Mouse (Mus musculus) cortical plate, adult 2 months (tissue): ENCODE results near the gene Aire.

Source experiments
- CTCF ChIP-seq: fragments of 200-500 bp; IDR thresholded peaks from 2 replicates; pipeline ENCODE4 v1.5.1; 2011; ENCODE audit warnings: mild to moderate bottlenecking, control low read depth, low read length; ENCODE audit not compliant: insufficient read depth; ENCODE audit errors: extremely low read depth
- POLR2A ChIP-seq: fragments of 200-500 bp; IDR thresholded peaks from 2 replicates; pipeline ENCODE4 v1.6.1; 2011; ENCODE audit warnings: mild to moderate bottlenecking, low read length, control low read depth; ENCODE audit not compliant: insufficient read depth; ENCODE audit errors: extremely low read depth

DNA sequence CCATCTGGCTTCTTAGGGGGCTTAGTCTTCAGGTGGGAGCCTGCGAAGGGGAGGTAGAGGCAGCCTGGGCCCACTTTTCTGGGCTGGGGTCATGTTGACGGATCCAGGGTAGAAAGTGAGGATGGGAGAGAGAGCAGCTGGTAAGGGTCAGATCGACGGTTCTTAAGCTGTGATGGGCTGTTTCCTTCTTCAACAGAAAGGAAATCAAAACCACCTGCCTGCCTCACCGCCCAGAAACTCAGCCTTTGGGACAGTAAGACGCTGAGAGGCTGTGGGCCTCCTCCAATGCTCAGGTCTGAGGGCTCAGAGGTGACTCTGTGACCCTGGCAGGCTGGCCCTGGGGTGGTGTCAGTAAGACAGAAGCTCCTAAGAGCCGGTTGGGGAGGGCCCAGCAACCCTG, 1.3 kb downstream of the Aire start:
- TF ChIP-seq CTCF (no peak), POLR2A (no peak)
